Mouse (Mus musculus) liver, adult 2 months (tissue): ENCODE data around the gene Panx1. TPM values are rescaled to one million over a fixed set of nuclear protein-coding genes. Genes with fewer than 3 reads are reported as not detected.

Experiments
- DNase-seq: peaks from one replicate; pipeline ENCODE4 v3.0.0-alpha.2; 2011; ENCODE audit warnings: low read depth, low spot score; ENCODE audit errors: extremely low read depth
- H3K27ac ChIP-seq: fragments of 200-500 bp; replicated peaks from 2 replicates; pipeline ENCODE4 v1.5.1; 2012; ENCODE audit warnings: low read depth, mild to moderate bottlenecking, control low read depth, inconsistent platforms, low read length; ENCODE audit not compliant: insufficient read depth
- H3K27me3 ChIP-seq: fragments of 200-500 bp; 2 replicates; pipeline ENCODE4 v1.6.1; 2012; ENCODE audit warnings: mild to moderate bottlenecking, moderate library complexity, low read length, inconsistent platforms; ENCODE audit not compliant: control insufficient read depth, insufficient read depth
- H3K36me3 ChIP-seq: fragments of 200-500 bp; 2 replicates; pipeline ENCODE4 v1.6.1; 2012; ENCODE audit warnings: low read length, inconsistent platforms; ENCODE audit not compliant: control insufficient read depth, insufficient read depth
- H3K4me1 ChIP-seq: fragments of 200-500 bp; 2 replicates; pipeline ENCODE4 v1.6.1; 2011; ENCODE audit warnings: low read length; ENCODE audit not compliant: control insufficient read depth, insufficient read depth
- H3K4me3 ChIP-seq: fragments of 200-500 bp; 2 replicates; pipeline ENCODE4 v1.5.1; 2011; ENCODE audit warnings: low read depth, mild to moderate bottlenecking, control low read depth, low read length, moderate library complexity; ENCODE audit not compliant: insufficient read depth
- H3K79me2 ChIP-seq: fragments of 200-500 bp; 2 replicates; pipeline ENCODE4 v1.6.1; 2012; ENCODE audit warnings: inconsistent platforms, mild to moderate bottlenecking, low read length, moderate library complexity; ENCODE audit not compliant: control insufficient read depth, insufficient read depth
- H3K9ac ChIP-seq: fragments of 200-500 bp; 2 replicates; pipeline ENCODE4 v1.6.1; 2012; ENCODE audit warnings: low read depth, mild to moderate bottlenecking, control low read depth, inconsistent platforms, low read length
- CTCF ChIP-seq: fragments of 200-500 bp; IDR thresholded peaks from 2 replicates; pipeline ENCODE4 v1.5.1; 2011; ENCODE audit warnings: low read depth, low read length, control low read depth
- POLR2A ChIP-seq: fragments of 200-500 bp; IDR thresholded peaks from 2 replicates; pipeline ENCODE4 v1.6.1; 2011; ENCODE audit warnings: low read length, control low read depth; ENCODE audit not compliant: insufficient read depth; ENCODE audit errors: extremely low read depth
- WGBS: fragments of 180-500 bp; shearing (Covaris S2); methylation state at CpG from one replicate; pipeline ENCODE4 v1.1.7; 2018; 5-methylcytosine and 5-hydroxymethylcytosine counted together
- polyA plus RNA-seq: library from polyadenylated mRNA; depleted of rRNA; stranded (reverse); fragments of >200 nt; gene quantifications from 2 replicates; pipeline ENCODE4 v1.2.3, GENCODE M21; 2012
- total RNA-seq: library from RNA; depleted of rRNA; stranded (reverse); fragments of >200 nt; gene quantifications from 2 replicates; pipeline ENCODE4 v1.2.3, GENCODE M21; 2014

Gene Panx1
- total and polyA plus RNA-seq, 2 experiments, result 1.0 TPM

- Histone ChIP-seq H3K36me3 (no peaks in the 10 kb centered on the region), H3K4me1 (0 out of 2 replicates have a peak, but pooled peaks cover 3% of the 10 kb centered on the region), H3K27ac (no peak overlapping the region), H3K9ac (0 out of 2 replicates have a peak overlapping the region, but pooled peaks have one; percentile 18), H3K27me3 (0 out of 2 replicates have a peak, but pooled peaks cover 2% of the 10 kb centered on the region), H3K79me2 (no peaks in the 10 kb centered on the region), H3K4me3 (peak overlapping the region; percentile 77)
- DNase-seq, result no peak
- TF ChIP-seq CTCF (no peak), POLR2A (no peak)
- WGBS, result 46% methylated on average over 10 of the region's 10 CpGs
Observed at GRCm38 (mm10) chr9:15045740-15046139, 462 bp upstream of the Panx1 start.

DNA sequence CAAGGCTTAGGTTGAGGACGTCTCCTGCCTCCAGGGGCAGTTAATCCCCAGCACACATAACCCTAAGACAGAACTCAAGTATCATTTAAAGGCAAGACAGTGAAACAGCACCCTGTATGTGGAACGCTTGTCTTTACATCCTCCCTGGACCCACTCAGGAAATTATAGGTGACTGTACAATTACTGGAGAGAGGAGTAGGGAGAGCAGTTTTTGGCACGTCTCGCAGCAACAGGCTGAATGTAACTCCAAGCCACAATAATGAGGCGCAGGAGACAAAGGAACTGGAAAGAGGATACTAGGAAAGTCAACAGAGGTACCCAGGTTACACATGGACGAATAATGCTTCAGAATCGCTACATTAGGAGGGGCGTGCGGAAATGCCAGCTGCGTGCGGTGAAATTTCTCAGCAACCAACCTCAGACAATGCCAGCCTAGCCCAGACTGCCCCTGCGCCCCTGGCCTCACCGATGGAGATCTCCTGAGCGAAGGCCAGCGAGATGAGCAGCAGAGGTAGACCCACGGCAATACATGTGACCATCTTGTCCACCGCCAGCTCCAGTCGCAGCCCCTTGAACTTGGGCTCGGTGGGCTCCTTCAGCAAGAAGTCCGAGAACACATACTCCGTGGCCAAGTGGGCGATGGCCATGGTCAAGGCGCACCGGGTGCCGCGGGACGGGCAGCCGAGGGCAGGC, 741 bp downstream of the Panx1 start:
- H3K4me3 ChIP-seq, result peak overlapping the region; percentile 77
- H3K27ac ChIP-seq, result no peak overlapping the region
- H3K79me2 ChIP-seq, result no peaks in the 10 kb centered on the region
- 0 out of 2 replicates have a peak, but pooled peaks cover 2% of the 10 kb centered on the region for H3K27me3 ChIP-seq
- peak overlapping the region; percentile 70 for H3K9ac ChIP-seq
- WGBS, result 7% methylated on average over 28 of the region's 28 CpGs
- TF ChIP-seq CTCF (no peak), POLR2A (no peak)
- no peak for DNase-seq
- 0 out of 2 replicates have a peak, but pooled peaks cover 3% of the 10 kb centered on the region for H3K4me1 ChIP-seq
- H3K36me3 ChIP-seq, result no peaks in the 10 kb centered on the region

DNA sequence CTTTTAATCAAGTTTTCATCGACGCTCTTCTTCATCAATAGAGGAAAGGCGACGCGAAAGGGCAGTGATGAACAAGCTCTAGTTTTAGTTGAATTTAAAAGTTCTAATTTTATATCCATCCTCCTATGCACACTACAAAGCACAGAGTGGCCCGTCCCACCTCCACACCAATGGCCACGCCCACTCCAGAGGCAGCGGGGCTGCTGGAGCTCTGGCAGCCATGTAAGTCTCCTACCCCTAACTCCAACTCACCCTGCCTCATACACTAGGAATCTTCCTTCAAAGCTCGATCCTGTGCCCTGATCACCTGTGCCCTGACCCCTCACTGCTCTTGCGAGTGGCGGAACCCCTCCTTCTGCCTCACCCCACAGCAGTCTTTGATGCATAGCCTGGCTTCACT, 3.7 kb downstream of the Panx1 start:
- DNase-seq, result no peak
- H3K27me3 ChIP-seq, result 0 out of 2 replicates have a peak, but pooled peaks cover 2% of the 10 kb centered on the region
- H3K4me1 ChIP-seq, result 0 out of 2 replicates have a peak, but pooled peaks cover 3% of the 10 kb centered on the region
- WGBS, result 87% methylated on average over 11 of the region's 11 CpGs
- H3K36me3 ChIP-seq, result no peaks in the 10 kb centered on the region
- H3K27ac ChIP-seq, result no peak overlapping the region
- TF ChIP-seq POLR2A, result no peak
- no peak for TF ChIP-seq CTCF
- H3K4me3 ChIP-seq, result no peak overlapping the region
- no peak overlapping the region for H3K9ac ChIP-seq
- H3K79me2 ChIP-seq, result no peaks in the 10 kb centered on the region

GRCm38 (mm10) chr9:15039848-15040247, 5.4 kb downstream of the Panx1 start:
- Histone ChIP-seq H3K79me2 (no peaks in the 10 kb centered on the region), H3K9ac (no peak overlapping the region), H3K27me3 (0 out of 2 replicates have a peak, but pooled peaks cover 2% of the 10 kb centered on the region), H3K27ac (no peak overlapping the region), H3K4me1 (0 out of 2 replicates have a peak, but pooled peaks cover 3% of the 10 kb centered on the region), H3K4me3 (no peak overlapping the region), H3K36me3 (no peaks in the 10 kb centered on the region)
- no peak for TF ChIP-seq POLR2A
- TF ChIP-seq CTCF, result no peak
- 81% methylated on average over 5 of the region's 5 CpGs for WGBS
- no peak for DNase-seq

DNA sequence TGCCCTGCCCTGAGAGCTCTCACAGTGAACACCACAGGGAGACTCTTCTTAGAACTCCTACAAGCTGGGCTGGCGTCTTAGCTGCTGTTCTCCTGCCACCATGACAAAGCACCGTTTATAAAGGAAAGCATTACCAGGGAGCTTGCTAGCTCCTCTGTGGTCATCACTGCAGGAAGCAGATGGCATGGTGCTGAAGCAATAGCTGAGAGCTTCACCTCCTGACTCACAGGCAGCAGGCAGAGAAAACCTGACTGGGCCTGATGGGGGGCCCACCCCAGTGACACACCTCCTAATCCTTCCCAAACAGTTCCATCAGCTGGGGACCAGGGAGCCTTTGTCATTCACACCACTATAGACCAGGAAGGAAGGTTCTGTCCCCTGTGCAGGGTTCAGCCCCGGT, 7.6 kb downstream of the Panx1 start:
- Histone ChIP-seq H3K4me3 (no peak overlapping the region), H3K4me1 (no peaks in the 10 kb centered on the region), H3K9ac (no peak overlapping the region), H3K79me2 (no peaks in the 10 kb centered on the region), H3K27me3 (no peaks in the 10 kb centered on the region), H3K27ac (no peak overlapping the region), H3K36me3 (no peaks in the 10 kb centered on the region)
- 94% methylated on average over 3 of the region's 3 CpGs for WGBS
- no peak for DNase-seq
- no peak for TF ChIP-seq CTCF
- no peak for TF ChIP-seq POLR2A

DNA sequence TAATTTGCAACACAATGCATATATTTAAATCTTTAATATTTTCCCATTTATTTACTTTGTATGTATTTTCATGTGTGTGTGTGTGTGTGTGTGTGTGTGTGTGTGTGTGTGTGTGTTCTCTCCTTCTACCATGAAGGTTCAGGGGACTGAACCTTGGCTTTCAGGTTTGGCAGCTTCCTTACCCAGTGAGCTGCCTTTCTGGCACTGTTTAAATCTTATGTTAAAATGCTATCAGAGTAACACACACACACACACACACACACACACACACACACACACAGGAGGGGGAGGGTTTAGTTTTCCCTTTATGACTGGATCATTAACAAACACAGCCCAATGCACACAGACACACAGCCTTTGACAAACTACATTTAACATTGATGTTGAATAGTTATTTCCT, 8.0 kb downstream of the Panx1 start:
- no peak for DNase-seq
- no peak for TF ChIP-seq POLR2A
- TF ChIP-seq CTCF, result no peak
- H3K9ac ChIP-seq, result no peak overlapping the region
- no peaks in the 10 kb centered on the region for H3K27me3 ChIP-seq
- H3K79me2 ChIP-seq, result no peaks in the 10 kb centered on the region
- no peak overlapping the region for H3K4me3 ChIP-seq
- no peak overlapping the region for H3K27ac ChIP-seq
- H3K36me3 ChIP-seq, result no peaks in the 10 kb centered on the region
- H3K4me1 ChIP-seq, result no peaks in the 10 kb centered on the region
